Mouse (Mus musculus) lung, postnatal 0 days (tissue): ENCODE data around the gene Dtx2.

Source experiments
- CTCF ChIP-seq: IDR thresholded peaks from 2 replicates; pipeline ENCODE4 v1.5.1; 2016; ENCODE audit warnings: antibody characterized with exemption, mild to moderate bottlenecking
- EP300 ChIP-seq: IDR thresholded peaks from 2 replicates; pipeline ENCODE4 v1.6.1; 2016; ENCODE audit warnings: antibody characterized with exemption, mild to moderate bottlenecking, control low read depth

GRCm38 (mm10) chr5:136036667-136037066 lies 42.1 kb downstream of the Dtx2 start:
- TF ChIP-seq EP300 (no peak), CTCF (no peak)
